Mouse (Mus musculus) layer of hippocampus, adult 11-12 months (tissue): Measurements from ENCODE around the gene Rasl12.

ENCODE experiments used
- DNase-seq: peaks from one replicate; pipeline ENCODE4 v3.0.0; 2022; ENCODE audit warnings: low spot score

Rasl12 gene

DNA sequence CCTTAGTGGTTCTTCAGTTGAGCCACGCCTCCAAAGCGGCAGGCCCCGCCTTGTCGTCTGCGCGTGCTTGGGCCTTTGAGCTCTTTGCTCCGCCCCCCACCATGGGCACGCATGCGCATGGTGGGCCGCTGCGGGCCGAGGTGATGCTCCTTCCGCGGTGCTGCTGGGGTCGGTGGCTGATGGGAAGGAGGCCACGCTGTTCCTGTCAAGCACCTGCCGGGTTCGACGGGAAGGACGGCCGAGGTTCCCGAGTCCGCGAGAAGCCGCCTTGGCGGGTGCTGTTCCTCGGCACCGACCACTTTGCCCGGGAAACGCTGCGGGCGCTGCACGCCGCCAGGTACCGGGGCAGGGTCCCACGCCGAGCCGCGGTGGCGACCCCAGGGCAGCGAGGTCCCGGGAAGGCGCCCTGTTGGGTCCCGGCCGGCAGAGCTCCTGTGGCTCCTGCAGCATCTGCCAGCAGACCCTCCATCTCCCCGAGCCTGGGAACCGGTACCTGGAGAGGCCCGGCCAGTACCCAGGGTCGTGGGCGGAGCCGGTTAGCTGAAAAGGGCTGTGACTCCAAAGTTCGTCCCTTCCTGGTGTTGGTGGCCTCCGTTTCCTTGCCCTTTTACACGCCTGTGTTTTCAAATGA lies 37.5 kb downstream of the Rasl12 start, which contains the start of gene Mtfmt:
Gene Mtfmt, plus strand, starts transcription at position 112 of the 631 bp plus-strand sequence.
- peak; percentile 94 for DNase-seq

DNA sequence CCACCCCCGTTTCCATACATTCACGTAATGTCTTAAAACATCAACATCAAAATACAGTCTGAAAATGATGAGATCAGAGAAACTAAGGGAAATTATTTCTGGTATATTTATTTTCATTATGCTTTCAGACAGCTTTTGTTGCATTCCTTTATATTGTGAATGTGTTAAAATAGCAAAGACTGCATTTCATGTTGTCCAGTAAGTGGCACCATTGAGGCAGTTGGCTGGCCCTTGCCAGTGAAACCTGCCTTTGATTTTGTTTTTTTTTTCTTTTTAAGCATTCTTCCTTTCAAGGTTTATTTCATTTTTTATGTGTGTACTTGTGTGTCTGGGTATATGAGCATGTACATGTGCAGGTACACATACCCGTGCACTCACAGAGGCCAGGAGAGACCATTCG lies 46.4 kb downstream of the Rasl12 start:
- DNase-seq, result no peak

DNA sequence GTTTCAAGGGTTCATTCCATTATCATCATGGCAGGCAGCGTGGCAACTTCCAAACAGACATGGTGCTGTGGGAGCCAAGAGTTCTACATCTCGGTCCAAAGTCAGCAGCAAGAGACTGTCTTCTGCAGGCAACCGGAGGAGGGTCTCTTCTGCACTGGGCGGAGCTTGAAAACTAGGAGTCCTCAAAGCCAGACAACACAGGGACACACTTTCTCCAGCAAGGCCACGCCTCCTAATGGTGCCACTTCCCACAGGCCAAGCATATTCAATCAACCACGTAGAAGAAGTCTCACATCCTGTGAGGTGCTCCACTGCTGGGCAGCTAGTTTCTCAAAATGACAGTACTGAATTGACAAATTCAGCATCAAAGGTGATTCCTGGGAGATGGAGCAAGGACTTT lies 49.6 kb downstream of the Rasl12 start:
- no peak for DNase-seq

DNA sequence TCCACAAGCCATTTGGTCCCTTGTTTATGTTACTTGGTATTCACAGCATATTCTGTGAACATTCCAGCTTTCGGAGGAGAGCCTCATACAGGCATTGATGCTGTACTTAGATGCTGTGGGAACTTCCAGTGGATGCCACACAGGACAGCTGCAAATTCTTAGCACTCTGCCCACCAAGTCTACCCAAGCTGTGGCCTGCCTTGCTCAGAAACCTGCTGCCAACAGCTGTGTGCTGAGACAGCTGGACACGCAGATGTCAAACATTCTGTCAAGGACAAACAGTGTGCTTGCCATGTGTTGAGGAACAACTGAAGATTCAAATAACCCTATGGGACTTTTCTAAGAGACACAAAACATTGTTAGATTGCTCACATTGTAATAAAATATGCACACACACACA lies 60.7 kb downstream of the Rasl12 start:
- no peak for DNase-seq

DNA sequence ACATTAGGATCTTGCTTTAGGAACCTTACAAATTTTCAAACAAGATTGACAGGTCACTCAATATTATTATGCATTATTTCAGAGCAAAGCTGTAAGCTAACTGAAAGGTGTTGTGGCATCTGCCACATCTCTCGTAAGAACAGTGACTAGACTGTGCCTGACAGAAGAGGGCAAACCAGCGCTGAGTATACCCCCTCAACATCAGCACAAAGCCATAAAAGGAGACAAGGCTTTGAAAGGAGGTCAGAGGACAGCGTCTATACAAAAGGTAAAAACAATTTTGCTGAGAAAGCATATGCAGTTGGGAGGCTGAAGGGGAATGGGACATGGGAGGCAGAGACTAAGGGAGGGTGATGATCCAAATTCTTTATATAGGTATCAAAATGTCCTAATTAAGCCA lies 61.9 kb downstream of the Rasl12 start:
- DNase-seq, result no peak

DNA sequence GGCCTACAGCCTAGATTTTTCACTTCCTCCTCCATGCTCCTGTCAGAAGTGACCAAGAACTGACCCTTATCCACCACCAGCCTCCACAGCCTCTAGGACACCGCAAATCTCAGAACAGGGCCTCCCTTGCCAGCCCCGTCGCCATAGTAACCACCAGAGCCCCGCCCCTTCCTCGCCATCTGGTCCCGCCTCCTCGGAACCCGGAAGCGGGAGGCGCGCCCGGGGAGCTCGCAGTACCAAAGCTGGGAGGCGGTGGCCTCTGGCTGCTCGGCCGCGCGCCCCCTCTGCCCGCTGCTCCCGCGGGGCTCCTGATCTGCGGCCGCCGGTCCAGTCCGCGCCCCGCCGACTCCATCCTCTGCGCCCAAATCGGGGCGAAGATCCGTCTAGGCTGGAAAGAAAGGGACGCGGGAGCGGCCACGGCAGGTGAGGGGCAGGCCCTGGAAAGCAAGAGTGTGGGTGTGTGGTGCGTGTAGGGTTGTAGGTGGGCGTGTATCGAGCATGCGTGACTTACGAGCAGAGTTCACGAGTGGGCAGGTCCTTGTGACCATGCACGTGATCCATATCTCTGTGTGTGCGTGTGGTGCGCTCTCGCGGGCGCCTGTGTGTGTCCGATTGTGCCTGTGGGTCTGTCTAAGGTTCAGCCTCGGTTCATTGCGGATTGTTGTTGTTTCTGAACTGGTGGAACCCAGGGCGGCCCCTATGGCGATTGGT lies 62.6 kb downstream of the Rasl12 start, which contains the start of gene Spg21:
Gene Spg21, plus strand, starts transcription at position 216 of the 711 bp plus-strand sequence.
- peak; percentile 95 for DNase-seq

DNA sequence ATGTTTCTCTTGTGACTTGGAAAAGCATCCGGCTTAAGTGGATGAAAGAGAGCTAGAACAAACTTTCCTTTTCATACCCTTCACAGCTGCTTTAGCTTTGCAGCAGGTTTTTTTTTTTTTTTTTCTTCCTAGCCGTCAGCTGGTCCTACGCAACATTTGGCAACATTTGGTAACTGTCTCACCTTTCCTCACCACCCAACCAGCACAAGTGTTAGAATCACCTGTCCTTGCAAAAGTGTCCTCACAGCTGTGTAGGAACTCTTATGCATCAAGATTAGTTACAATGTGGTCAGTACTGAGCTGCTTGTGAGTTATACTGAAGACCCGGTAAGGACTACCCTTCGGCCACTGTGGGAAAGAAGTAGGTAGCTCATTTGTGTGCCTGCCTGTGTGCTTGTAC lies 64.2 kb downstream of the Rasl12 start:
- DNase-seq, result no peak

DNA sequence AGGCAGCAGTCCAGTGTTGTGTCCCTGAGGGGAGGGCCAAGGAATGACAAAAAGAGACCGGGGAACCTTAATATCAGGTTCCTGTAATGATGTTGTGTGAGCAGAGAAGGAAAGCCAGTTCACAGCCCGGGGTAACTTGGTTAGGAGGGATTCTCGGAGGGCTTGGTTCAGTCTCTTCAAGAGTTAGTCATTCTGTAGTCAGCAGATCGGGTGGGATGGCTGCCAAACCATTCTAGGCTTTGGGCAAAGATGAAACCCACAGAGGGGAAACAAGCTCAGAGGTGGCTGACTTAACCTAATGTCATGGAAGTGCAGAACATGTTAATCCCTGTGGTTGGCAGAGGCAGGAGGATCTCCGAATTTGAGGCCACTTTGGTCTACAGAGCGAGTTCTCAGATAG lies 65.9 kb downstream of the Rasl12 start:
- peak; percentile 56 for DNase-seq
